Mouse (Mus musculus): ENCODE data around the gene Nsd1.
"Not testable (repeated sequence)": the region's sequence is repeated elsewhere in the genome, so short reads cannot be mapped to it uniquely, and the experiment has no call there.

The Nsd1 gene

GRCm38 (mm10) chr13:55209649-55210192 is at the start of gene Nsd1:
Gene Nsd1, plus strand, starts transcription at chr13:55209782.
- DNase-seq = no peak

DNA sequence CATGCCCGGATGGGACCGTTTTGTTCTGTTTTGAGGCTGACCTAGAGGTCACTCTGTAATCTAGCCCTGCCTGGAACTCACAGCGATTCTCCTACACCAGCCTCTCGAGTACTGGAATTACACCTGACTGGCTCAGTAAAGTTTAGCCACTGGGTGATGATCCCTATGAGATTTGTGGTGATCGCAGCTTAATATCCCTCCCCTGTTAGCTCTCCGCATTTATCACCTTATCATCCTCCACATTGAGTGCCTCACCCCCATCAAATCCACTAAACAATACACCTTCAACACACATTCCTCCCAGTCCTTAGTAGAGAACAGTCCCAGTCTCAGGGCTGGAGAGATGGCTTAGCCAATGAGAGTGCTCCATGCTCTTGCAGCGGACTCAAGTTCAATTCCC is 47.2 kb upstream of the Nsd1 start:
- DNase-seq = no peak

GRCm38 (mm10) chr13:55163553-55163952 is 46.0 kb upstream of the Nsd1 start:
- DNase-seq = peak; percentile 79 to 83

GRCm38 (mm10) chr13:55165831-55166339 is 43.7 kb upstream of the Nsd1 start:
- DNase-seq = no peak

DNA sequence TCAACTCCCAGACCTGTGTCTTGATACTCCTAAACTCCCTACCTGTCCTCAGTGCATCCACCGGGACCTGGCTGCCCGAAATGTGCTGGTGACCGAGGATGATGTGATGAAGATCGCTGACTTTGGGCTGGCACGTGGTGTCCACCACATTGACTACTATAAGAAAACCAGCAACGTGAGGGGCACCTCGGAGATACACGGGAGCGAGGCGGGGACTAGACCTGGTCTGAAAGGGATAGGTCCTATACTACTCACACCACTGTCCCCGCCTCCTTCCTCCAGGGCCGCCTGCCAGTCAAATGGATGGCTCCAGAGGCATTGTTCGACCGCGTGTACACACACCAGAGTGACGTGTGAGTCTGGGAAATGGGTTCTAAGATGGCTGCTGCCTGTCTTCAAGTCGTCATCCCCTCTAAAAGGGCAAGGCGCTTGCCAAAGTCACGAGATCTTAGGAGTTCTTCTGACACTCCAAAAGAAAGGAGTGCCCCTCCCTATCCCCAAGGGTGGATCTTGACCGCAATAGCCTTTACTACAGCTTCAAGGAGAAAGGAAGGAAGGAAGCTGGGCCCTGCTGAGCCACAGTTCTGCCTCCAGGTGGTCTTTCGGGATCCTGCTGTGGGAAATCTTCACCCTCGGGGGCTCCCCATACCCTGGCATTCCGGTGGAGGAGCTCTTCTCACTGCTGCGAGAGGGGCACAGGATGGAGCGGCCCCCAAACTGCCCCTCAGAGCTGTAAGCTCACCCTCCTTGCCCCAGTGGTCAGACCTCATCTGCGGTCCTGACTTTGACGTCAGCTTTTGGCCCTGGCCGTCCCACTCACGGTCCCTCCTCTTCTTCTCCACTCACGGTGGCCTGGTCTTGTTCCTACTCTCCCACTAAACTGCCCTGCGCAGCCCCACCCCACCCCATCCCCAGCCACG is 42.5 kb upstream of the Nsd1 start:
- no peak for DNase-seq

- DNase-seq = peak; percentile 28 to 43
Observed at GRCm38 (mm10) chr13:55167798-55168197, 41.8 kb upstream of the Nsd1 start.

DNA sequence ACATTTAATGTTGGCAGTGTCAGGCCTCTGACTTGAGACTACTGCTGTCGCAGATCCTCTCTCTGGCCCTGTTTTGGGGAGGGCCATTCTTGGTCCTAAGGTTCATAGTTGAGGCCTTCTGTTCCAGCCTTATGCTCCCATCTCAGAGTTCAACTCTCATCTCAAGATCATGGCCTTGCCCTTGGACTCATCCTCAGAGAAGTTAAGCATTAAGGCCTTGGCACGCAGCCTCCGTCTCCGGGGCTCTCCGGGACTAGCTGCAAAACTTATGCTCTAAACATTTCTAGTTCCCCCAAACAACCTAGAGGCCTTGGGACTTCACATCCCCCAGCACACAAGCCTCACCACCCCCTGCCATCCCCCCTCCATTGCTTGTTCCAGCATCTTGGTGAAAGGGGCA is 41.3 kb upstream of the Nsd1 start:
- peak in 1 of 2 experiments; percentile 32 for DNase-seq

GRCm38 (mm10) chr13:55168958-55169369 is 40.6 kb upstream of the Nsd1 start:
- DNase-seq = peak; percentile 82 to 90

DNA sequence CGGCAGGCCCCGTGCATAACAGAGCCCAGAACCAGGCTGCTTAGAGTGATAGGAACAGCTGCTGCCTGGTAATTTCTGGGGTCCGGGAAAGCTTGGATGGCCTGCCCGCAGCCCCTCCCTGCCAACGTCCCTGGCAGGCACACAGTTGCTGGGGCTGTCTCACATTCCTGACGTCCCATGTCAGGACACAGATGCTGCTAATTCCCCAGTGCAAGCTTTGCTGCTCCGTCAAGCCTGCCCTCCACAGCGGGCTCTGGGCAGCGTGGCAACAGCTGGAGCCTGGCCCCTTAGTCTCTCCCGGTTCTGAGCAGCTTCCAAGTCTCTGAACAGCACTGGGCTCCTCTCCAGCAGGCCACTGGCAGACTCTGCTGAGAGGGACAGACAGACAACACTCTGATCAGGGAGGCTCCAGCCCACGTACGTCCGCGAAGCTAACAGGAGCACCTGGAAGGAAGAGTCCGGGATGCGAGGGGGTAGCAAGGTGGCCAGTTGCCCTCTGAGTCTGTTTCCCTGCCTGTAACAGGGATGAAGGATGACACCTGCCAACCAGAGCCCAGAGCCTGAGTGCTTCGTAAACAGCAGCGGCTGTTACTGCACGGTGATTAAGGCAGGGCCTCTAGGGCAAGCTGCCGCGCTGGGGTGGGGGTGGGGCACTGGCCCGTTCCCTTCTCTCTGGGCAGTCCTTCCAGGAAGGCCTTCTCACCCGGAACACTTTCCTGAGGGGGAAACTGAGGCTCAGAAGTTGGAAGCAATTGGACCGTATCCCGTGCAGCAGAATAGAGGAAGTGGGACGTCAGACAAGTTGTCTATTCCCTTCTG is 37.9 kb upstream of the Nsd1 start:
- peak; percentile 62 to 74 for DNase-seq

- peak in 1 of 2 experiments; percentile 19 for DNase-seq
Observed at GRCm38 (mm10) chr13:55172336-55172770, 37.2 kb upstream of the Nsd1 start.

GRCm38 (mm10) chr13:55174347-55174746 is 35.2 kb upstream of the Nsd1 start:
- no peak for DNase-seq

- DNase-seq = no peak
Observed at GRCm38 (mm10) chr13:55176265-55176664, 33.3 kb upstream of the Nsd1 start.

DNA sequence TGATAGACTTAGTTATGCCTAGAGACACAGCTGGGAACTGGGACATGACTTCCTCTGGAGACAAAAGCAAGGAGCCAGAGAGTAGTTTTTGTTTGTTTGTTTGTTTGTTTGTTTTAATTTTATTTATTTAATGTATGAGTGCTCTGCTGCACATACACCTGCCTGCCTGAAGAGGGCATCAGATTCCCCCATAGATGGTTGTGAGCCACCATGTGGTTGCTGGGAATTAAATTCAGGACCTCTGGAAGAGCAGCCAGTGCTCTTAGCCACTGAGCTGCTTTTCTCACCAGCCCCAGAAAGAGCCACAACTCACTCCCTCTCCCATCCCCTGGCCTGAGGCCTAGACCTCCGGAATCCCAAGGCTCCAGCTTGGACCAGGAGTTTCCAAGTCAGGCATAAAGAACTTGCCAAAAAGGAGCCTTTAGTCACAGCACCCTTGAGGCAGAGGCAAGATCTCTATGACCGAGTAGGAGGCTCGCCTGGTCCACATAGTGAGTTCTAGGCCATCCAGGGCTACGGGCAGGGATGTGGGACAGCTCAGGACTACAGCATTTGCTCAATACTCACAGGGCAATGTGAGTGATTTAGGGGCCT is 31.6 kb upstream of the Nsd1 start:
- DNase-seq = peak; percentile 25 to 35

DNA sequence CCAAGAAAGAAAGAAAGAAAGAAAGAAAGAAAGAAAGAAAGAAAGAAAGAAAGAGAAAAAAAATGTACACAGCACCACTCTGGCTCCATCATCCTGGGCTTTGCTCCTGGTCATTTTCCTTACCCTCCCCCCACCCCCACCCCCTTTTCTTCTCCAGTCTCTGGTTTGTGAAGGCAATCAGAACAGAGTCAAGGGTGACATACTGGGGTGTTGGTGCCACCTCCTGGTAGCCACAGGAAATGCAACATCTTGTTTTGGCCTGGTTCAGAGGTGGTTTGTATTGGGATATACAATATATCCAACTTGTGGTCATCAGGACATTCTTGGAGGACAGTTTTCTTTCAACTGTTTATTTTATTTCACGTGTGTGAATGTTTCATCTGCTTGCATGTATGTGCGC is 31.0 kb upstream of the Nsd1 start:
- peak; percentile 84 to 86 for DNase-seq

DNA sequence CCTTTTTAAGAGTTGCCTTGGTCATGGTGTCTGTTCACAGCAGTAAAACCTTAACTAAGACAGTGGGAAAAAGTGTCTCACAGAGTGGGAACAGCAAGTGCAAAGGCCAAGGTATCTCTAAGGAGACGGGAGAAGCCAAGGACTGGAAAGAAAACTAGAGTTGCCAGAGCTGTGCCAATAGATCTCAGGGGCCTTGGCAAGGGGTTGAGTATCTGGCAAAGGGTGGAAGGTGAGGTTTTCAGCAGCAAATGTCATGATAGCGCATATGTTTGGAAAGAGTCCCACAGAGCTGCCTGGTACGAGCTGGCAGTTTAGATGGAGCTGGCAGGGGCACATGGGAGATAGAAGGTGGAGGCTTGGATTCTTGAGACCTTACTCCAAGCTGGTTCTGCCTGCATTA is 30.0 kb upstream of the Nsd1 start:
- DNase-seq = no peak

DNA sequence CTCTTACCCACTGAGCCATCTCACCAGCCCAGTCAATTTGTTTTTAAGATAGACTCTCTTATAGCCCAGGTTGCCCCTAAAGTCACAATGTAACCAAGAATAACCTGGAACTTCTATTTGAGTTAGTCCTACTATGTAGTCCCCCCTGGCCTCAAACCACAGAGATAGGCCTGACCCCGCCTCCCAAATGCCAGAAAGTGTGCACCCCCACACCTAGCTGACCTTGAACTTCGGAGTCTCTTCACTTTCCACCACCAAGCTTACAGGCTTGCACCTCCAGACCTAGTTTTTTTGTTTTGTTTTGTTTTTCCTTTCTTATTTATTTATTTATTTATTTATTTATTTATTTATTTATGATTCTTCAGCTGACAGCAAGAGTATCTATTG is 27.8 kb upstream of the Nsd1 start:
- DNase-seq = no peak

DNA sequence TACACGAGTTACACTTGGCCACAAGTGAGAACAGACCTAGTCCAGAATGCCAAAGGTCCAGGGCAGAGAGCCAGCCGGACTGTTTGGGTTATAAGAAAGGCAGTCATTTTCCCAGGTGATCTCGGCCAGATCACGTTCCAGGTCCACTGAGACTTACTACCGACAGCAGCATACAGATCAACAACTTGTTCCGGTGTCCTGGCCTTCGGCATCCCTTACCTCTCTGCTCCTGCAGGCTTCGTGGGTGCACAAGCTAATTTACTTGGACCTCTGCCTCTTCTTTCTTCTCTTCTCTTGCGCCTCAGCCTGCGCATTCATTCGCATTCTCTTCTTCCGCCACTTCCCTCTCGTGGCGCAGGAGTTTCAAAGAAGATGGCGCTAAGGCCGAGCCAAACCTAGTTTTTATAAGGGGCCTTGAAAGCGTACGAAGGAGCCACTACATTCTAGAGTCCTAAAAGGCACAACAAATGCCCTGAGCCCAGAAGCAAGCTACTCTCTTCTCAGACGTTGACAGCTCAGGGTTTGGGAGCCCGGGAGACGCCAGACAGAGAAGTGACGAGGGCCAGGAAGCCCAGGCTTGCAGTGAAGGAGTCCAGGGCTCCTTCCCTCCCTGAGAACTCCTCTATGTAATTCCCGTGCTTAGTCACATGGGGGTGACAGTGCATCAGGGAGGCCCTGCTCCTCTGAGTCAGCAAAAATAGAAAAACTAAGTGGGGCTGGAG is 27.2 kb upstream of the Nsd1 start:
- DNase-seq = peak; percentile 73 to 87

DNA sequence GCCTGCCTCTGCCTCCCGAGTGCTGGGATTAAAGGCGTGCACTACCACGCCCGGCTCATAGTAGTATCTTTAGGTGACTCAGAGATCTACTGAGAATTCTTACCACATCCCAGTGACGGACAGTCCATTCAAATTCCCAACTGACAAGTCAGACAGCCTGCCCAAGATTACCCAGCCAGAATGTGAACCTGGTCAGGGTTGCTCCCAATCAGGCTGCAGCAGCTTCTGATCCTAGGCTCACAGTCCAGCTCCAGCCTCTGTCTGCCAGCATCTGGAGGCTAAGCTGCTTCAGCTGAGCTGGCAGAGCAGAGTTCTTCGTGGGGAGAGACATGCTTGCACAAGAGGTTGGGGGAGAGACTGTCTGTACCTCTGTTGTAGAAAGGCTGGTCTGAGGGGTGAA is 26.2 kb upstream of the Nsd1 start:
- peak in 1 of 2 experiments; percentile 29 for DNase-seq

DNA sequence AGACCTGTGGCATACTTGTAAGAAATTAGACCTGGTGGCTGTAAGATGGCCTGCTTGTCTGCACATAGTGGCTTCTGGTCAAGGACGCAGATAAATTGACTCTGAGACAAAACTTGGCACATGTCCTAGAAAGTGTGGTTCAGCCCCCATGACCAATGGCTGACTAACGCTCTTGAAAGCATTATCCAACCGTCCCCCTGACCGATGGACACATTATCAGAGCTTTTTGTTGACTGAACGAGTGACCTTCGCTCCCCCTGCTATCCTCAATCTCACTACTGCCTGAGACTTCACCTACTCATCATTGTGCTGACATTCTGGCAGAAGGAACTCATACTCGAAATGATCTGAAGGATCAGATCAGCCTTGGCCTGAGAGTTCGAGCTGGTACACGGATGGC is 22.5 kb upstream of the Nsd1 start:
- DNase-seq = not testable (repeated sequence)

GRCm38 (mm10) chr13:55189531-55190107 is 20.0 kb upstream of the Nsd1 start:
- no peak for DNase-seq

DNA sequence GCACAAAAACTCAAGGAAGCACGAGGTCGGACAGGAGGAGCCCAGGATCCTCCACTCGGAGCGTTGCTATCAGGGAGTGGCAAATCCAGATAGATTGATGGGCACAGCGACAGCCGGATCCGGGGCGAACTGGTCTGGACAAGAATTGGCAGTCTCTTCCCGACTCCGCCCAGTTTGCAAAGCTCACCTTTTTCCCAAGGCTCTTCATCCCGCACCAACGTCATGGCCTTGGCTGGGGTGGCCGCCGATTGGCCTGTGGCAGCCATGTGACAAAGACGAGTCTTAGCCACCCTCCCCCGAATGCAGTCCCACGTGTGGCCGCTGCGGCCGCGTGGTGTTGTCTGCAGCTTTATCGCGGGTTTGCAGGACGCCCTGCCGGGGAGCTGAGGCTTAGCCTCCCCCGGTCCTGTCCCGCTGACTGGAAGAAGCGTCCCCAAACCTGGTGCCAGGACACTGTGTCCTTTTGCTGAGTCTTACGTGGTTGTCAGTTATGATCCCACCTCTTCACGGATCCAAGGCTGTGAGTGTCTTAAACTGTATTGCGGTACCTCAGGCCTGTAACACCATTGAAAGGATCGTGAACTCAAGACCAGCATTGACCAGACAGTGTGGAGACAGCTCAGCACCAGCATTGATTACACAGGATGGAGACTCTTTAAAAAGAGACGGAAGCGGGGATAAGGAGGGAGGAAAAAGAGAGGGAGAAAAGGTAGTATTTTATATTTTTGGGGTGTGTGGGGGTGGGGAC is 19.3 kb upstream of the Nsd1 start:
- DNase-seq = peak; percentile 95 to 97

All from kidney, postnatal 4 days (tissue).